Mouse (Mus musculus): ENCODE results near the gene Gpr18.
A peak's percentile ranks its signal among the peaks of the same experiment; 100 is the strongest.

The Gpr18 gene

DNA sequence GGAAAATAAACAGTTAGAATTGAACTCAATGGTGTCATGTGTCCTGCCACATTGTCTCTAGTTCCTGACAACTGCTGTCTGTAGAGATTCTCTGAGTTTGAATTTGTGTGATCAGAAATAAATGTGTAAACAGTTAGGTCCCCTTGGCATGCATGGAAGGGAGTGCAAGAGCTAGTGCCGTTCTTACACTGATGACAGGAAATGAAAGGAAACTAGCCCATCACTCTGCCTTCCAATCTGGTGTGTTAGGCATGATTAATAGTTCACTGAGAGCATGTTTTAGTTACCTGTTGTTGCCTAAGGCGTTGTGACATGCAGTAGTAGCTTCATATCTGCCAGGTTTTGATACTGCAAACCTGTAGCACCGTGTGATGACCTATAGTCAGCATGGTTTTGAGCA is 32.4 kb upstream of the Gpr18 start:
- no peak for DNase-seq

GRCm38 (mm10) chr14:121947201-121947760 is 31.7 kb upstream of the Gpr18 start:
- DNase-seq = no peak

- no peak for DNase-seq
Measured at GRCm38 (mm10) chr14:121946728-121947127, 31.1 kb upstream of the Gpr18 start.

- DNase-seq = no peak
Measured at GRCm38 (mm10) chr14:121946131-121946530, 30.6 kb upstream of the Gpr18 start.

GRCm38 (mm10) chr14:121939582-121939981 is 24.0 kb upstream of the Gpr18 start:
- no peak for DNase-seq

GRCm38 (mm10) chr14:121938256-121939191 is 22.9 kb upstream of the Gpr18 start:
- DNase-seq = no peak

GRCm38 (mm10) chr14:121937601-121938255 is 22.1 kb upstream of the Gpr18 start:
- no peak for DNase-seq

GRCm38 (mm10) chr14:121936856-121937255 is 21.3 kb upstream of the Gpr18 start:
- no peak for DNase-seq

DNA sequence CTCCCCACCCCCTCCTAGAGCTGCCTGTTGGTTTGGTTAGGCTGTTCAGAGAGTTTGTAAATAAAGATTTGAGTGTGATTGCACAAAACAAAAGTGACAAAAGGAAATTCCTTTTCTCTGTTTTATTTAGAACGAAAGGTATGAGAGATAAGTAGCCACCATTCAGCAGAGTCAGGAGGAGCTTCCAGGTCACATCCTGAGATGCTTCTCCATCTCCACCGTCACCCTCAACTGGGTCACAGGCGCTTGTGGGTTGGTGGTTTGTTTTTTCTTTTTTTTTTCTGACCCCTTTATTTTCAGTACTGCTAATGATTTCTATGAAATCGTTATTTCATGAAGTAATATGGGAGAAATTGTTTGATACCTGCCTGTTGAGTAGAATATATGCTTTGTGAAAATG is 20.8 kb upstream of the Gpr18 start:
- no peak for DNase-seq

- DNase-seq = no peak
Measured at GRCm38 (mm10) chr14:121934597-121934946, 19.0 kb upstream of the Gpr18 start.

DNA sequence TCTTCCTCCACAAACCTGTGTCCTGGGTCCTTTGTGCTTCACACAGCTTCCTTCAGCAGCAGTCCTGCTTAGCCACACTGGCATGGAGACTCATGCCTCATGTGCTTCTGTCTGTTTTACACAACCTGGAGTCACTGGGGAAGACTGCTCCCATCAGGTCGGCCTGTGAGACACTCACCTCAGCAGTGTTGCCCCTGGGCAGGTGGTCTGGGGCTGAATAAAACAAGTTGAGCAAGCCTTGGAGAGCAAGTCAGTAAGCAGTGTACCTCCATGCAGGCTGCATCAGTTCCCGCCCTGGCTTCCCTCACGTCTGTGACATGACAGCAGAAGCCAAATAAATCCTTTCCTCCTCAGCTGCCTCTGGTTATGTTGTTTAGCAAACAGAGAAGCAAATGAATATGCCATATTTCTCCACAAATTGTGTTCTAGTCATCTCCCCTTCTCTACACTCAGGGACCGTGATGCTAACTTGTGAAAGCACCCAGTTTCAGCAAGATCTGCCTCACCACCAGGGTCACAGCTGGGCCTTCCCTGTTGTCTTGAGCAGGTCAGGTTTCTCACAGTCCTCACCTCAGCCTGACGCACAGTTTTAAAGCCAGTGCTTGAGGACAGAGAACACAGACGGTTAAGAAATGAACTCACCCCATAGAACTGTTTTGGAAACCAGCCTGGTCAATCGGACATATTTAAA is 18.5 kb upstream of the Gpr18 start:
- no peak for DNase-seq

GRCm38 (mm10) chr14:121932180-121932579 is 16.6 kb upstream of the Gpr18 start:
- no peak for DNase-seq

DNA sequence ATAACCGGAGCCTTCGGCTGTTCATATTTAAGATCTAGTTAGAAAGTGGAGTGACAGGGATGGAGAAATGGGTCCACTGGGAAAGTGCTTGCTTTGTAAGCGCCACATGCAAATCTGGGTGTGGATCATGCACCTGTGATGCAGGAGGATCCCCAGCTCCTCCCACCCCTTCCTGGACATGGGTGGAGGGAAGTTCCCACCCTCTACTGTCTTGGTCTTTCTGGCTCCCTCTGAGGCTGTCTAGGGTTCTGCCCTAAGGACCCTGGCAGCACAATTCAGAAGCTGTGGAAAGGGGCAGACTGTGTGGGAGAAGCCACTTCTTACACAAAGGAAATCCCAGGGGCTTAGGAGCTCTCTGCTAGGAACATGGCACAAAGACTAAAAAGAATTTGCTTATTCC is 16.0 kb upstream of the Gpr18 start:
- DNase-seq = no peak

GRCm38 (mm10) chr14:121930731-121931383 is 15.3 kb upstream of the Gpr18 start:
- no peak for DNase-seq

GRCm38 (mm10) chr14:121929243-121929951 is 13.8 kb upstream of the Gpr18 start:
- no peak for DNase-seq

- peak; percentile 67 to 82 for DNase-seq
Measured at GRCm38 (mm10) chr14:121928375-121929137, 13.0 kb upstream of the Gpr18 start.

GRCm38 (mm10) chr14:121927451-121927850 is 11.9 kb upstream of the Gpr18 start:
- no peak for DNase-seq

GRCm38 (mm10) chr14:121926901-121927300 is 11.3 kb upstream of the Gpr18 start:
- DNase-seq = no peak

DNA sequence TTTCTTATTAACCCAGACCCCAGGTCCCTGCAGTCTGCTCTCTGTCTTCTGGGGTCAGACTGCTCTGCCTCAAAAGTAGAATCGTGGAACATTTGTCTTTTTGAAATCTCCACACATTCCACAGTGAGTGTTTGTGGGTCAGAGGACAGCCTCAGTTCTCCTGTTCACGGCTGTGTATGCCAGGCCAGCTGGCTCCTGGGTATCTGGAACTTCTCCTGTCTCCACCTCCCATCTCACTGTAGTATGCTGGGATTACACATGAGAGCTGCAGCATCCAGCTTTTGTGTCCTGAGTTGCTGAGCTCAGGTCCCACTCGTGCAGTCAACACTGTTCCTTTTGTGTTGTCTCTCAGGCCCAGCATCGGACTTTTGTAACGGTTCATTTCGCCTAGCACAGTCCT is 9.3 kb upstream of the Gpr18 start:
- DNase-seq = no peak

DNA sequence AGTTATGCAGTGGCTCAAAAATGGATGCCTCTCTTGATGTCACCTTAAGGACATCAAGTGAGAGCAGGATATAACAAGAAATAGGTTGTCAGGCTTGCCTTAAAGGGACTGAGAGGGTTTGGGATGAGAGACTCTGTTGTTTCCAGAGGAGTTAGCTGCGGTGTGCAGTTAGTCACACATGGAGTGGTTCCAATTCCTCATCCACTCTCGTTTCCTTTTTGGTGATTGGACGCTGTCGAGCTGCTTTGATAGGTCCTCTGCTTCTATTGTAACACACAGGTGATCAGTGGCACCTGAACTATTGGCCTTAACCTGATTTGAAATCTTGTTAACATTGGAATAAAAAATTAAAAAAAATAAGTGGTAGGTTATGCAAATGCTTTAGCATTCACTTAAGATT is 7.2 kb upstream of the Gpr18 start:
- DNase-seq = no peak

GRCm38 (mm10) chr14:121922016-121922415 is 6.4 kb upstream of the Gpr18 start:
- no peak for DNase-seq
